Mouse (Mus musculus) cerebellum, postnatal 36 days (tissue): ENCODE measurements around the gene Ric1.
A peak's percentile ranks its signal among the peaks of the same experiment; 100 is the strongest.

Experiments
- DNase-seq, 2 experiments: peaks; one replicate each; pipeline ENCODE4 v3.0.0; 2021 to 2022; ENCODE audit warnings: mixed read lengths in 2 of 2

The Ric1 gene

GRCm38 (mm10) chr19:29641510-29641909 is 119.4 kb downstream of the Ric1 start:
- no peak for DNase-seq

GRCm38 (mm10) chr19:29642211-29642610 is 120.1 kb downstream of the Ric1 start:
- no peak for DNase-seq

GRCm38 (mm10) chr19:29643194-29643922 is 121.3 kb downstream of the Ric1 start:
- DNase-seq: no peak

- peak in 1 of 2 experiments; percentile 11 for DNase-seq
Measured at GRCm38 (mm10) chr19:29644747-29645146, 122.7 kb downstream of the Ric1 start.

GRCm38 (mm10) chr19:29647651-29648549 is 125.8 kb downstream of the Ric1 start, which contains the start of gene Ermp1:
TSS of gene Ermp1 (minus strand) at chr19:29648415.
- peak; percentile 99 to 100 for DNase-seq

- no peak for DNase-seq
Measured at GRCm38 (mm10) chr19:29648550-29648914, 126.5 kb downstream of the Ric1 start.

GRCm38 (mm10) chr19:29649683-29650082 is 127.6 kb downstream of the Ric1 start:
- no peak for DNase-seq

- no peak for DNase-seq
Measured at GRCm38 (mm10) chr19:29653768-29654265, 131.7 kb downstream of the Ric1 start.

- DNase-seq: no peak
Measured at GRCm38 (mm10) chr19:29655148-29655547, 133.1 kb downstream of the Ric1 start.

- DNase-seq: no peak
Measured at GRCm38 (mm10) chr19:29656029-29656428, 133.9 kb downstream of the Ric1 start.
